Mouse (Mus musculus) layer of hippocampus, postnatal 10 days (tissue): ENCODE data around the gene Ptpre. TPM values are rescaled to one million over a fixed set of nuclear protein-coding genes. Genes with fewer than 3 reads are reported as not detected.
A peak's percentile ranks its signal among the peaks of the same experiment; 100 is the strongest.
"Not testable (repeated sequence)": the region's sequence is repeated elsewhere in the genome, so short reads cannot be mapped to it uniquely, and the experiment has no call there.

Source experiments
- DNase-seq, 2 experiments: peaks; one replicate each; pipeline ENCODE4 v3.0.0; 2021; ENCODE audit warnings: low spot score in 2 of 2
- total RNA-seq, 2 experiments: library from RNA; stranded (reverse); gene quantifications; 2 replicates each; pipeline ENCODE4 v1.2.3; 2021

The Ptpre gene
- total RNA-seq, 2 experiments from 2014 or later = 50.6 to 56.8 TPM

- DNase-seq = no peak
Measured at GRCm38 (mm10) chr7:135602881-135603523, 65.7 kb downstream of the Ptpre start.

DNA sequence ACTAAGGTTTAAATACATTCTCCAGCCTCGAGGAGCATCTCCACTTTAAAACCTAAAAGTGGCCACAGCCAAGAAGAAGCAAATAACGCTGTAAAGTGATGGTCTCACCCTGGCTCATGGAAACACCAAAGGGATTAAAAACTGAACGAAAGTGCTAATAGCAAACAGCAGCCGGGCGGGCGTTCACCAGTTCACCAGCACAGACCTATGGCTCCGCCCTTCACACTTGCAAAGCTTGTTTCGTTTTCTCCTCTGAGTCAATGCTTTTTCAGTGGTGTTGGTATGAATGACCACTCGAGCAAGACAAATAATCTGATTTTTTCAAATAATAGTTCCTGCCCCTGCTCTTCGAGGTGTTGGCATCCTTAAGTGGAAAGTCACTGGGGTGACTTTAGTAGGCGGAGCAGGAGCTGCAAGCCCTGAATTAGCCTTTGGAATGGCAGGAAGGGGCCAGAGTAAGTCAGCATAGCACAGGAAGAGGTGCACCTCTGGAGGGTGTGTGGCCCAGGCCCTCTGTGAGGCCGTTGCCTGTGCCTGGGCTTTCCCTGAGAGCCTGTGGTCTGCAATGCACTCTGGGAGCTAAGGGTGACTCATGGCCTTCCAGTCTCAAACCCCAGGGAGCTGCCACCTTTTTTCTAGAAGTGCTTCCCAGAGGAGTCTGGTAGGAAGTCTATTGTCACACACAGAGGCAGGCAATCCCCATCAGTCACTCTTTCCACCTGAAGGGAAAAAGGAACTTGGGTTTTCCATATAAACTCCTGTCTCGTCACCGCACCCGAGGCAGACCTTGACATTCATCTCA is 67.9 kb downstream of the Ptpre start:
- DNase-seq = no peak

GRCm38 (mm10) chr7:135605804-135606072 is 68.5 kb downstream of the Ptpre start:
- no peak for DNase-seq

DNA sequence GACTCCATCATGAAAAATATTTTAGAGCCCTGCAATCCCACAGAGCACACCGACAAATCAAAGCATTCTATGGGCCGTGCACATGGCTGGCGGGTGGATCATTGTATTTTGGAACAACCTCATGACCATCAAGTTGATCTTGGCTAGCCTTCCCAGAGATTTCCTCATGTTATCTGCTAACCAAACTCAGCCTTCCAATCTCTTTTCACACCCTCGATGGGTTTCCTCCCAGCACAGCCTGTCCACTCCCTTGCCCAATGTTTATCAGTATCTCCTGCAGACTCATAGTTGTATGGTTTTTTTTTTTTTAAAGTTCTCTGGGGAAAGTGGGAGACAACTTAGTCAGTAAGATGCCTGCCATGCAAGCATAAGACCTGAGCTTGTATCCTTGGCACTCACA is 70.9 kb downstream of the Ptpre start:
- DNase-seq = no peak

- no peak for DNase-seq
Measured at GRCm38 (mm10) chr7:135609028-135609427, 71.7 kb downstream of the Ptpre start.

- no peak for DNase-seq
Measured at GRCm38 (mm10) chr7:135609655-135610054, 72.4 kb downstream of the Ptpre start.

DNA sequence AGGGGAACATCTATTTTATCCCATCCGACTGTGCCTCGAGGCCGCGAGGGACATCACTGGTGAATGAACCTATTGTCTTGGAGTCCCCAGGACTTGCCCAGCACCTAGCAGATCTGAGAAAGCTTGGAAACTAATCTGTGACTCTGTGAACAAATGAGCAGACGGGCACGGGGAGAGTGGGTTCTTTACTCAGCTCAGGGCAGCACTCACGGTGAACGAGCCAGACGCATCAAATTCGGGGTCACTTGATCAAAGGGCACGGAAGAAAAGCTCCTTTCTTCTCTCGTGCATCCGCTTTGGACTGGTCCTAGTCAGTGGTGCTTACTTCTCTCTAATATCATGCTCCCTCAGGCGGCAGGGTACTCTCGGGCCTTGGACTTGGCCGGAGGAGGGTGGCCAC is 75.0 kb downstream of the Ptpre start:
- DNase-seq = no peak

DNA sequence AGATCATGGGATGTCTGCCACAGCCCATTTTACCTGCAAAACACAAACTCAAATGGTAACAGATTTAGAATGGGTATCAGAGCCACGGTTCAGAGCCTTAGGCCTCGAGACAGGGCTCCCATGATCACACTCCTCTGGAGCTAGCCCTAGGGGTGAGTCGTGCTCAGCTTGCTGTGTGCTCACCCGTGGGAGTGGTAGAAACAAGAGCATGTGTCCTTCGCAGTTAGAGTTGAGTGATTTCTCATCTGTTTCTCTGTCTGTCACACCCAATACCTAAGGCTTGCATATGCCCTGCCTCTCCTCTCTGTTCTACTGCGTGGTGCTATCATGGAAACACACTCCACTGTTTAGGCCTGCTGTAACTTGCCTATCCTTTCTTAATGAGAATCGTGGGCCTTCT is 75.5 kb downstream of the Ptpre start:
- DNase-seq = no peak

- DNase-seq = no peak
Measured at GRCm38 (mm10) chr7:135613380-135613779, 76.1 kb downstream of the Ptpre start.

GRCm38 (mm10) chr7:135614892-135615291 is 77.6 kb downstream of the Ptpre start:
- DNase-seq = no peak

GRCm38 (mm10) chr7:135616479-135616878 is 79.2 kb downstream of the Ptpre start:
- DNase-seq = not testable (repeated sequence)

DNA sequence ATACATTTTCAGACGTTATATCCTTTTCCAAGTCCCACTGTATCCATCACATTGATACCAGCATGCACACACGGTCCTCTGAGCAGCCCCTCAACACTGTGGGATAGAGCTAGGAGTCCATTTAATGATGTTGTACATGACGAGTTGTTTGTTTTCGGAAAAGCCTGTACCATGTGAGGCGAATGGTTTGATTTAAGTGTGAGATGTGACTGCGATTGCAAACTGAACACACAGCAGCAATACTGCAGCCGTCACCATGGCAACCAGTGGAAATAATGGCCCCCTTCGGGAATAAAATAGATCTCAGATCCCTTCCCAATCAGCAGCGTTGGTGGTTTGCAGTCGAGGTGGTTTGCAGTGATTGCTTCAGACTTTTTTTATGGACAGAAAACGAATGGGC is 80.5 kb downstream of the Ptpre start:
- peak in 1 of 2 experiments; percentile 57 for DNase-seq

GRCm38 (mm10) chr7:135621649-135622048 is 84.4 kb downstream of the Ptpre start:
- no peak for DNase-seq

- no peak for DNase-seq
Measured at GRCm38 (mm10) chr7:135622241-135622640, 85.0 kb downstream of the Ptpre start.

GRCm38 (mm10) chr7:135624854-135625253 is 87.6 kb downstream of the Ptpre start:
- DNase-seq = no peak

- no peak for DNase-seq
Measured at GRCm38 (mm10) chr7:135628363-135628762, 91.1 kb downstream of the Ptpre start.

GRCm38 (mm10) chr7:135629019-135629418 is 91.7 kb downstream of the Ptpre start:
- DNase-seq = no peak

GRCm38 (mm10) chr7:135631776-135632552 is 94.7 kb downstream of the Ptpre start:
- peak; percentile 83 to 84 for DNase-seq

DNA sequence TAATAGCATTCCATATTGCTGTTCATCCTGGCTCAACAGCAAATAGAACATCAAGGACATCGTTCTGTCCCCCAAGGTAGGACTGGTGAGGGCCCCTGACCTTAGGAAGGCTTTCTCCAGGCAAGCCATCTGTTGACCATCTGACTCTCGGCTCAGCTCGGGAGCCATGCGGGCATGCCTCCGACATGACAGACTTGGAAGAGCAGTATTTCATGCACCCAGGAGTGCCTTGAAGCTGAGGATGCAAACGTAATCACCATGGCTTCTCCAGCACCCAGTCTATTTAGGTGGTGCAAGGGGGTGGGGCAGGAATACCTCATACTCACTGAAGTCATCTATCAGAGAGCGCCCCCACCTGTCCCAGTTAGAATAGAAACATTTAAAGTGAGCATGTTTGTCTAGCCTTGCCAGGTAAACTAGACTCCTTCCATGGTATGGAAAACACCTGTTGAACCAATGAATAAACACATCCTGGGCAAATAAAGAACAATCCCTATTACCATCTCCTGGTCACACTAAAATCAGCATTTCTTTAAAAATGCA is 95.5 kb downstream of the Ptpre start:
- no peak for DNase-seq

GRCm38 (mm10) chr7:135634851-135635624 is 97.8 kb downstream of the Ptpre start:
- no peak for DNase-seq

DNA sequence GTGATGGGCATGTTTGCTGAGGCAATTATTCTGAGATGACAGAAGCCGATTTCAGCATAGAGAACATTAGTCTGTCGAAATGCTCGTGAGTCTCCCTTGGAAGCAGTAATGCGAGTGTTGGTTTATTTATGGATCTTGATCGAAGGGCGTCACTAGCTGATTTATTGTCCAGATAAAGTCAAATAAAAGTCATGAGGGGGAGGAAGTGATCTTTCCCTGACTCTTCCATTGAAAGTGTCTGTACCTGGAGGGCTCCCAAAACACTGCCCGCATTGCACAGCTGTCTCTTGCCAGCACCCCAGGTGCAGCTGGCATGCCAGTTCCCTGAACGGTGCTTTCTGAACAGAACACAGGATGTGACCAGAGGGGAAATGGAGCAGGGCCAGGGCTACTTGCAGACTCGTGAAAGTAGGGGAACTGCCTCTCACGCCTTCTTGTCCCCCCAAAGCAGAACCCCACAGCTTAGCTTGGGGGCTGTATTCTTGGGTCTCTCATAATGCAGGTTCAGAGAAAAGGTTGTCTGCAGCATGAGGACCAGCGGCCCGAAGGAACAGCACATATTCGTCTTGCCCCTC is 100.2 kb downstream of the Ptpre start:
- no peak for DNase-seq
